Mouse (Mus musculus) testis, adult 2 months (tissue): ENCODE data around the gene Cd6. TPM values are rescaled to one million over a fixed set of nuclear protein-coding genes. Genes with fewer than 3 reads are reported as not detected.

ENCODE experiments used
- H3K27ac ChIP-seq: fragments of 200-500 bp; 2 replicates; pipeline ENCODE4 v1.5.1; 2012; ENCODE audit warnings: low read depth, low read length; ENCODE audit not compliant: control insufficient read depth, insufficient read depth
- H3K27me3 ChIP-seq: fragments of 200-500 bp; 2 replicates; pipeline ENCODE4 v1.6.1; 2012; ENCODE audit warnings: mild to moderate bottlenecking, low read length, moderate library complexity; ENCODE audit not compliant: control insufficient read depth, insufficient read depth
- H3K36me3 ChIP-seq: fragments of 200-500 bp; 2 replicates; pipeline ENCODE4 v1.6.1; 2012; ENCODE audit warnings: mild to moderate bottlenecking, low read length; ENCODE audit not compliant: control insufficient read depth, insufficient read depth
- H3K4me1 ChIP-seq: fragments of 200-500 bp; 2 replicates; pipeline ENCODE4 v1.6.1; 2012; ENCODE audit warnings: low read length; ENCODE audit not compliant: control insufficient read depth, insufficient read depth
- H3K4me3 ChIP-seq: fragments of 200-500 bp; 2 replicates; pipeline ENCODE4 v1.5.1; 2012; ENCODE audit warnings: low read depth, mild to moderate bottlenecking, low read length, moderate library complexity, mixed read lengths; ENCODE audit not compliant: control insufficient read depth
- CTCF ChIP-seq: fragments of 200-500 bp; IDR thresholded peaks from 2 replicates; pipeline ENCODE4 v1.5.1; 2012; ENCODE audit warnings: low read depth, mild to moderate bottlenecking, inconsistent platforms, low read length, moderate library complexity; ENCODE audit not compliant: control insufficient read depth, insufficient read depth, insufficient replicate concordance
- POLR2A ChIP-seq: fragments of 200-500 bp; IDR thresholded peaks from 2 replicates; pipeline ENCODE4 v1.6.1; 2012; ENCODE audit warnings: low read depth, mild to moderate bottlenecking, inconsistent platforms, low read length, moderate library complexity; ENCODE audit not compliant: control insufficient read depth
- polyA plus RNA-seq: library from polyadenylated mRNA; depleted of rRNA; stranded (reverse); fragments of >200 nt; gene quantifications from 2 replicates; pipeline ENCODE4 v1.2.3, GENCODE M21; 2012

The Cd6 gene
- polyA plus RNA-seq, 1 experiment = not detected

DNA sequence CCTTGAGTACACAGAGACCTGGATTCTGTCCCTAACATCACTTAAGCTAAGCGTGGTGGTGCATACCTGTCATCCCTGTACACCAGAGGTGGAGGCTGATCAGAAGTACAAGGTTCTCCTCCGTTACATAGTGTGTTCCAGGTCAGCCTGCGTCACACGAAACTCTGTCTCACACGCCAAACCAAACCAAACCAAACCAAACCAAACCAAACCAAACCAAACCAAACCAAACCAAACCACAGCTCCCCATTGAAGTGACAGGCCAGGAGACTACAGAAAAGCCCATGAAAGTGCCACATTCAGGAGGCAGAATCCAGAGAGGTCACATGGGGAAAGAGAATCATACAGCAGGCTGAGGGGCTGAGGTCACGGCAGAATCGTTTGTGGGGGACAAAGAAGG is 57.9 kb downstream of the Cd6 start:
- TF ChIP-seq CTCF (no peak), POLR2A (no peak)
- H3K4me3 ChIP-seq = no peak overlapping the region

DNA sequence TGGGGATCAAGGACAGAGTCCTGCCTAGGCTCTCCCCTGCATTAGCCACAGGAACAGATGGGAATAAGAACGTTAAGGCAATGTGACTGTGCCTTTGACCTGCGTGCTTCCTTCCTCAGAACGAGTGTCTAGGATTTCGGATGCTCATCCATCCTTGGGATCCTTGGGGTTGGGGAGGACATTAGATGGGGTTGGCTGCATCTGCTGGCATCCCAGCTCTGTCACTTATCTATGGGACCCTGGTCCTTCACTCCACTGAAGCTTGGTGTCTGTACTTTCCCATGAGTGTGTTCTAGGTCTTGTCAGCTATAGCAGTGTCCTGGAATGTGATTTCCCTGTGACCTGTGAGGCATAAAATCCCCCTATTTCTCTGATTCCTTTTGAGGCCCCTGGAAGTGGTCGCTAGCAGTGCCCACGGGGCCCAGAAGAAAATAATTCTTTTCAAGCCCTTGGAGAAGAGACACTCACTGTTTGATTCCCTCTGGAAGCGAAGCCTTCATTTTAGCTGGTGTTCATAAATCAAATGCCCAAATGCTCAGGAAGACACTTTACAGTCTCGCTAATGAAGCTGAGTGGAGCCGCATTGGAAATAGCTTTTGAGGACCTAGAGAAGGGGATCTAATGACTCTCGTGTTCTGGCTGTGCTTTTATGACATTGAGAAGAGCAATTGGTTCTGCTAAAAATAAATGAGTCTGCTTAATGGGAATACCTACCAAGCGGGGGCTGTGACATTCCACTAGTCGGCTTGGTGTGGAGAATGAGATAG is 60.2 kb downstream of the Cd6 start:
- Histone ChIP-seq H3K36me3 (no peaks in the 10 kb centered on the region), H3K4me1 (no peaks in the 10 kb centered on the region), H3K4me3 (no peak overlapping the region), H3K27ac (no peak overlapping the region), H3K27me3 (no peaks in the 10 kb centered on the region)
- TF ChIP-seq CTCF (no peak), POLR2A (no peak)

More for the DNA sequence above, 57.9 kb downstream of the Cd6 start:
- H3K36me3 ChIP-seq = no peaks in the 10 kb centered on the region
- H3K27me3 ChIP-seq = no peaks in the 10 kb centered on the region
- no peaks in the 10 kb centered on the region for H3K4me1 ChIP-seq
- no peak overlapping the region for H3K27ac ChIP-seq

DNA sequence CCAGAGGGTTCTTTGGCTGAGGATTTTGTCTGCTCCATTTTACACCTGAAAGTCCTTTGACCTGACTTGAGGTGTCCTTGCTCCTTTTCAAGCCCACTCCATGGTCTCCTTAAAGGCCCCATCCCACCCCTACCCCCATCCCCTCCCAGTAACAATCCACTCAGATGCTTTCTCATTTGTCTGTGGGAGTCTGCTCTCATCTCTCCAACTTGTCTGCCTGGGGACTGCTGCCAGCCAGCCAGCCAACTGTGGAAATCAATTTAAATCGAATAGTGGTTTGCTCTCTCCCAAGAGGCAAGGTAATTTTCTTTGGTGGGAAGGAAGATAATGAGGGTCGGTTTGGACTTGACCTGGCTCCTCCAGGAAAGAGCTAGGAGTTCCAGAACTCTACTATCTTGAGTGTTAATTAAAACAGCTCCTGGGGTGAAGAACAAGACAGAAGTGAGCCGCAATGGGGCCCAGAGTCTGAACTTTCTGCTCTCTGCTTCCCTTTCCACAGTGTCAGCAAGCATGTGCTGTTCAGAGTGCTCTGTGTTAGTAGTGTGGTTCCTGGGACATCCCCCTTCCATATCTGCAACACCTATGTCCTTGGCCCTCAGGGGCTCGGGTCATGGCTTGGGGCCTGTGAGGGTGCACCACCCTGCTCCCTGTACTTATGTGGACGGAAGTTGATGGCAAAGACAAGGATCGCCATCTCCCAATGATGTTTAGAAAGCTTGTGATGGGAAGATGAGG is 61.0 kb downstream of the Cd6 start:
- Histone ChIP-seq H3K27me3 (no peaks in the 10 kb centered on the region), H3K27ac (no peak overlapping the region), H3K36me3 (no peaks in the 10 kb centered on the region), H3K4me1 (no peaks in the 10 kb centered on the region), H3K4me3 (no peak overlapping the region)
- TF ChIP-seq POLR2A (no peak), CTCF (no peak)

DNA sequence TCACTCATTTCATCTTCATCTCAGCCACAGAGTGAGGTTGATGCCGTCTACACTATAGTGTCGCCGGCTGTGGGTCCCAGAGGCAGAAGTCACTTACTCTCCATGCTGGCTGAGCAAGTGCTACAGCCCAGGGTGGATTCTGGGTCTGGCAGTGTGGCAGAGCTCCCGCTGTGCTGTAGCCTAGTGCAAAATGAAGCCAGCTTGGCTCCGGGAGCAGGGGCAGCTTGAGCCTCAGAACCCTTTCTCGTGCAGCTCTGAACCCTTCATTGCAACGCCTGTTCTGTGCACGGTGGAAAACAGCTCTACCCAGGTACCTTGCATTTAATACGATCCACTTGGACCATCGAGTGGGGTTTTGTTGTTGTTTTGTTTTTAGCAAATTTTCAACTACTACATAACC is 62.2 kb downstream of the Cd6 start:
- H3K27ac ChIP-seq = no peak overlapping the region
- no peaks in the 10 kb centered on the region for H3K4me1 ChIP-seq
- TF ChIP-seq CTCF = no peak
- no peak for TF ChIP-seq POLR2A
- H3K36me3 ChIP-seq = no peaks in the 10 kb centered on the region
- no peak overlapping the region for H3K4me3 ChIP-seq
- no peaks in the 10 kb centered on the region for H3K27me3 ChIP-seq

DNA sequence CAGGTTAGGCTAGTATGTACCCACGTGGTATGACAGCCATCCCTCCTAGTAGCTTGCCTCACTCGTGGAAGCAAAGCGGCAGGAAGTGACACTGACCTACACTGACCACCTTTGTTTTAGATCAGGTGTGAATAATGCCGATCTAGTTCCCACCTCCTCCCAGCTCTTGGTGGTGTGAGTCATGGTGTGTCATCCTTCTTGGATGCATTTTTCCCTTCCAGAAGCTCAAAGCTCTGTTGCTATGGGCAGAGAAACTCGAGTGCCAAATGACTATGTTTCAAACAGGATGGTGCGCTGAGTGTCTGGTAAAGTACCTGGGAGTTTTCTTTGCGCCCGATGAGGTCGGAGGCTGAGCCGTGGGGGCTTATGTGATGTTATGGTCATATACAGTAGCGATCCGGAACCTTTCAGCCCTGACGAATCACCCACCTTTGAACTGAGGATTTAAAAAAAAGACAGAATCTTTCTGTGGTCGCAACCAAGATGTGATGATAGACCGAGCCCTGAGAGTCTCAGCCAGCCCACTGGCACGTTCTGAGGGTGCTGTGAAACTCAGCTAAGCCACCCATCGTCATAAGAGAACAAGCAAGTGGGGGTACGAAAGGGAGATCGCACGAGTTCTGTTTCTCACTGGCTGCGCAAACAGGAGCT is 66.4 kb downstream of the Cd6 start:
- Histone ChIP-seq H3K4me3 (no peak overlapping the region), H3K36me3 (no peaks in the 10 kb centered on the region), H3K27me3 (no peaks in the 10 kb centered on the region), H3K27ac (no peak overlapping the region), H3K4me1 (no peaks in the 10 kb centered on the region)
- no peak for TF ChIP-seq CTCF
- no peak for TF ChIP-seq POLR2A

DNA sequence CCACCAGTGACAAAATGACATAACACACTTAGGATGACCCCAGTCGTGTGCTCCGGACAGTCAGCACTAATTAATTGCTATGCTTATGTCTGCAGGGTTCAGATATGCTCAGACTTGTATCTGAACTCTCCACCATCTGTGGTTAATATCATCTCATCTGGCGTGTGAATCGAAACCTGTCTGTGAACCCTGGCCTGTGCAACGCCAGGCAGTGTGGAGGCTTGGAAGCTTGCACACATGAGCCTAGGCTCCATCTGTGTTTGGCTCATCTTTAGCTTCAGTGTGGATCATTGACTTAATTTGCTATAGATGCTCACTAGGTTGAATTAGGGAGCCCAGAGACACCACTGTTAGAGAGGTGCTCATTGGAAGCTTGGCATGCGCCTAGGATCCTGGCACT is 67.4 kb downstream of the Cd6 start:
- Histone ChIP-seq H3K27ac (no peak overlapping the region), H3K36me3 (no peaks in the 10 kb centered on the region), H3K4me1 (no peaks in the 10 kb centered on the region), H3K4me3 (no peak overlapping the region), H3K27me3 (no peaks in the 10 kb centered on the region)
- TF ChIP-seq POLR2A = no peak
- no peak for TF ChIP-seq CTCF

DNA sequence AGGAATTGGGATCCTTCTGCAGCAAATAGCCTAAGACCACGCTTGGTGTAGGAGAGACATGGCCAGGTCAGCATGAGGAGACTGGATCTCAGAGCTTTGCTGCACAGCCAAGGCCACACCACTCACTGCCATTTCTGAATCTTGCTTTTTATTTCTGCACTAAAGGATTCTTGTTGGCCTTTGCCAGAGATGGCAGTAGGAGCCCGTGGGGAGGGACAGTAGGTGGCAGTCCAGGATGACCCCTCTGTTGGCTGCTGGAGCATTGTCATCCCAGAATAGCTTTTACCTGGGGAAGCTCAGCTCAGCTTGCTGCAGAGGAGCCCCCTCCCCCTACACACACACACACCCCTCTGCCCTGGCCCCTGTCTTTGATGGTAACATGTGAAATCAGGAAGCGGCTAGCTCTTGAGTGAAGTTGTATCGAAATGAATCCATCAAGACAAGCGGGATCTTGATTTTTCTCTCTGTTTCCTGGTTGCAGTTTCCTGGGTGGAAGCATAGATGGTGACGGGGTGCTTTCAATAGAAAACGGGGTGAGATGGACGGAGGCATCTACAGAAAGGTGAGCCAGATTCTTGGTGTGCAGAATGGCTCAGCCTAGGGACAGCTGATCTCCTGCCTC is 68.0 kb downstream of the Cd6 start:
- H3K27me3 ChIP-seq = no peaks in the 10 kb centered on the region
- TF ChIP-seq CTCF (no peak), POLR2A (no peak)
- H3K4me1 ChIP-seq = no peaks in the 10 kb centered on the region
- H3K4me3 ChIP-seq = no peak overlapping the region
- H3K27ac ChIP-seq = no peak overlapping the region
- H3K36me3 ChIP-seq = no peaks in the 10 kb centered on the region
